Mouse (Mus musculus): ENCODE measurements around the gene Bcl7b. TPM values are rescaled to one million over a fixed set of nuclear protein-coding genes. Genes with fewer than 3 reads are reported as not detected.

Bcl7b gene
- polyA plus RNA-seq, 2 experiments = 20.6 to 46.2 TPM

GRCm38 (mm10) chr5:135178996-135179395 is 10.9 kb downstream of the Bcl7b start:
- DNase-seq (ENCODE audit: low spot score) = no peak
- WGBS = 94% methylated on average over 4 of the region's 4 CpGs
- H3K9ac ChIP-seq (ENCODE audit: low read depth, low read length, severe bottlenecking) = no peak overlapping the region
- ATAC-seq (ENCODE audit: low FRiP score, low read depth) = no peak
- H3K27me3 ChIP-seq (ENCODE audit: control insufficient read depth, insufficient read depth, low read length) = no peaks in the 10 kb centered on the region
- H3K36me3 ChIP-seq (ENCODE audit: control insufficient read depth, insufficient read depth, low read length) = peaks cover 81% of the 10 kb centered on the region
- no peak overlapping the region for H3K4me2 ChIP-seq (replicated peaks; ENCODE audit: low read depth, low read length, severe bottlenecking)
- no peaks in the 10 kb centered on the region for H3K4me1 ChIP-seq (ENCODE audit: control insufficient read depth, insufficient read depth, low read length)
- no peaks in the 10 kb centered on the region for H3K9me3 ChIP-seq (ENCODE audit: control insufficient read depth, low read length)
- H3K4me3 ChIP-seq (replicated peaks; ENCODE audit: low read length) = no peak overlapping the region
- H3K27ac ChIP-seq (replicated peaks; ENCODE audit: low read depth, low read length) = no peak overlapping the region
- TF ChIP-seq POLR2A (IDR thresholded peaks at IDR 0.05; ENCODE audit: borderline replicate concordance, extremely low read depth, insufficient read depth, insufficient read length) = no peak

GRCm38 (mm10) chr5:135179616-135180015 is 11.5 kb downstream of the Bcl7b start:
- H3K36me3 ChIP-seq (ENCODE audit: control insufficient read depth, insufficient read depth, low read length) = peaks cover 76% of the 10 kb centered on the region
- H3K4me2 ChIP-seq (replicated peaks; ENCODE audit: low read depth, low read length, severe bottlenecking) = no peak overlapping the region
- WGBS = 95% methylated on average over 5 of the region's 7 CpGs
- TF ChIP-seq POLR2A (IDR thresholded peaks at IDR 0.05; ENCODE audit: borderline replicate concordance, extremely low read depth, insufficient read depth, insufficient read length) = no peak
- H3K9ac ChIP-seq (ENCODE audit: low read depth, low read length, severe bottlenecking) = no peak overlapping the region
- ATAC-seq (ENCODE audit: low FRiP score, low read depth) (no peak), DNase-seq (ENCODE audit: low spot score) (no peak)
- H3K9me3 ChIP-seq (ENCODE audit: control insufficient read depth, low read length) = no peaks in the 10 kb centered on the region
- no peaks in the 10 kb centered on the region for H3K27me3 ChIP-seq (ENCODE audit: control insufficient read depth, insufficient read depth, low read length)
- no peak overlapping the region for H3K27ac ChIP-seq (replicated peaks; ENCODE audit: low read depth, low read length)
- no peaks in the 10 kb centered on the region for H3K4me1 ChIP-seq (ENCODE audit: control insufficient read depth, insufficient read depth, low read length)
- no peak overlapping the region for H3K4me3 ChIP-seq (replicated peaks; ENCODE audit: low read length)

GRCm38 (mm10) chr5:135180796-135181195 is 12.7 kb downstream of the Bcl7b start:
- peaks cover 66% of the 10 kb centered on the region for H3K36me3 ChIP-seq (ENCODE audit: control insufficient read depth, insufficient read depth, low read length)
- no peak overlapping the region for H3K27ac ChIP-seq (replicated peaks; ENCODE audit: low read depth, low read length)
- no peak overlapping the region for H3K4me2 ChIP-seq (replicated peaks; ENCODE audit: low read depth, low read length, severe bottlenecking)
- H3K9ac ChIP-seq (ENCODE audit: low read depth, low read length, severe bottlenecking) = no peak overlapping the region
- H3K9me3 ChIP-seq (ENCODE audit: control insufficient read depth, low read length) = no peaks in the 10 kb centered on the region
- H3K27me3 ChIP-seq (ENCODE audit: control insufficient read depth, insufficient read depth, low read length) = no peaks in the 10 kb centered on the region
- DNase-seq (ENCODE audit: low spot score) (no peak), ATAC-seq (ENCODE audit: low FRiP score, low read depth) (no peak)
- 94% methylated on average over 14 of the region's 14 CpGs for WGBS
- H3K4me3 ChIP-seq (replicated peaks; ENCODE audit: low read length) = no peak overlapping the region
- TF ChIP-seq POLR2A (IDR thresholded peaks at IDR 0.05; ENCODE audit: borderline replicate concordance, extremely low read depth, insufficient read depth, insufficient read length) = no peak
- no peaks in the 10 kb centered on the region for H3K4me1 ChIP-seq (ENCODE audit: control insufficient read depth, insufficient read depth, low read length)

DNA sequence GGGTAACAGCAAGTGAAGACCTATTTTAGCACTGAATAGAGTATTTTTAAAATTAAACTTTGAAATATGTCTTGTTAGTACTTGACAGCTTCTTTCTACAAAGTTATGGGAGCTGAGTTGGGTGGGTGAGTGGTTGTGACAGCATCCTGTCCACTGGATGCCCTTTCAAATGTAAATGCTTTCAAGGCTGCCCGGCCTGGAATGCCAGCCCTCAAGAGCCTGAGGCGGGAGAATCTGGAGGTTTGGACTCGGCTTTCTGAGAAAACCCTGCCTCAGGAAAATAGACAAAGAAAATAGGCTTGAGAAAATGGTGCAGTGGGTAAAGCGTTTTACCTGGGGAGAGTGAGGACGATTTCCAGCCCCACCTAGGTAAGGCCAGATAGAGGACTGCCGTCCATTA is 13.7 kb downstream of the Bcl7b start:
- no peaks in the 10 kb centered on the region for H3K9me3 ChIP-seq (ENCODE audit: control insufficient read depth, low read length)
- no peak overlapping the region for H3K27ac ChIP-seq (replicated peaks; ENCODE audit: low read depth, low read length)
- no peak for TF ChIP-seq POLR2A (IDR thresholded peaks at IDR 0.05; ENCODE audit: borderline replicate concordance, extremely low read depth, insufficient read depth, insufficient read length)
- DNase-seq (ENCODE audit: low spot score) = no peak
- H3K4me3 ChIP-seq (replicated peaks; ENCODE audit: low read length) = no peak overlapping the region
- ATAC-seq (ENCODE audit: low FRiP score, low read depth) = no peak
- H3K27me3 ChIP-seq (ENCODE audit: control insufficient read depth, insufficient read depth, low read length) = no peaks in the 10 kb centered on the region
- no peak overlapping the region for H3K9ac ChIP-seq (ENCODE audit: low read depth, low read length, severe bottlenecking)
- 81% methylated on average over 6 of the region's 6 CpGs for WGBS
- no peaks in the 10 kb centered on the region for H3K4me1 ChIP-seq (ENCODE audit: control insufficient read depth, insufficient read depth, low read length)
- no peak overlapping the region for H3K4me2 ChIP-seq (replicated peaks; ENCODE audit: low read depth, low read length, severe bottlenecking)
- H3K36me3 ChIP-seq (ENCODE audit: control insufficient read depth, insufficient read depth, low read length) = peaks cover 59% of the 10 kb centered on the region

DNA sequence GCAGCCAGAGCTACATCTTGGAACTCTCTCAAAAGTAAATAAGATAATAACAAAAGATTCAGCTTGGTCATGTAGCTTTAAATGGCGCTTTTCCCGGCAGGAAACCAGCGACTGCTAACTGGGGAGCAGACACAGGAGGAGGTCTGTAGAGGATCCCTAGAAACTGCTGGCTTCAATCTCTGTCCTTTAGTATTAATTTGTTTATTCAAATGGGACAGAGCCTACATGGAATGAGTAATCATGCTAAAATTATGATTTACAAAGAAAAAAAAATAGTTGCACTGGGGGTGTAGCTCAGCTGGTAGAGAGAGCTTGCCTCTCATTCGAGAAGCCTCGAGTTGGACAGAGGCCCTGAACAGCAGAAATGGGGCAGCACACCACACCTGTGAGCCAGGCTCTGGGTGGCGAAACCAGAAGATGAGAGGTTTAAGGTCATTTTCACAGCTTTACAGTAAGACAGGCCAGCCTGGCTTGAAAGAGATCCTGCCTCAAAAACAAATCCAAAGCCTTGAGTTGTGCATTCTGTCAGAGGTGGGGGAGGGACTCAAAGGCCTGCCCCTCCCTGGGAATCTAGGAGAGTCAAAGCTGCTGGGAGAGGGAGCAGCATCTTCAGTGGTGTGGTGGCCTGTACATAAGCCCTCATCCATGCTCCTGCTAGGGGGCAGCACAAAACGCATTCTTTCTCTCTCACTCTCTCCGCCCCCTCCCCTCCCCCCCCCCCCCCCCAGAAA is 15.2 kb downstream of the Bcl7b start:
- TF ChIP-seq POLR2A (IDR thresholded peaks at IDR 0.05; ENCODE audit: borderline replicate concordance, extremely low read depth, insufficient read depth, insufficient read length) = no peak
- no peak overlapping the region for H3K4me3 ChIP-seq (replicated peaks; ENCODE audit: low read length)
- H3K4me1 ChIP-seq (ENCODE audit: control insufficient read depth, insufficient read depth, low read length) = no peaks in the 10 kb centered on the region
- WGBS = 65% methylated on average over 8 of the region's 8 CpGs
- no peak overlapping the region for H3K27ac ChIP-seq (replicated peaks; ENCODE audit: low read depth, low read length)
- no peaks in the 10 kb centered on the region for H3K27me3 ChIP-seq (ENCODE audit: control insufficient read depth, insufficient read depth, low read length)
- H3K9ac ChIP-seq (ENCODE audit: low read depth, low read length, severe bottlenecking) = no peak overlapping the region
- no peak for ATAC-seq (ENCODE audit: low FRiP score, low read depth)
- no peaks in the 10 kb centered on the region for H3K9me3 ChIP-seq (ENCODE audit: control insufficient read depth, low read length)
- DNase-seq (ENCODE audit: low spot score) = no peak
- H3K36me3 ChIP-seq (ENCODE audit: control insufficient read depth, insufficient read depth, low read length) = peaks cover 45% of the 10 kb centered on the region
- H3K4me2 ChIP-seq (replicated peaks; ENCODE audit: low read depth, low read length, severe bottlenecking) = no peak overlapping the region

All from limb, embryonic 14.5 days (tissue).